Comparison of ENCODE assay signal across 8 mouse cellular contexts in the genomic region with DNA sequence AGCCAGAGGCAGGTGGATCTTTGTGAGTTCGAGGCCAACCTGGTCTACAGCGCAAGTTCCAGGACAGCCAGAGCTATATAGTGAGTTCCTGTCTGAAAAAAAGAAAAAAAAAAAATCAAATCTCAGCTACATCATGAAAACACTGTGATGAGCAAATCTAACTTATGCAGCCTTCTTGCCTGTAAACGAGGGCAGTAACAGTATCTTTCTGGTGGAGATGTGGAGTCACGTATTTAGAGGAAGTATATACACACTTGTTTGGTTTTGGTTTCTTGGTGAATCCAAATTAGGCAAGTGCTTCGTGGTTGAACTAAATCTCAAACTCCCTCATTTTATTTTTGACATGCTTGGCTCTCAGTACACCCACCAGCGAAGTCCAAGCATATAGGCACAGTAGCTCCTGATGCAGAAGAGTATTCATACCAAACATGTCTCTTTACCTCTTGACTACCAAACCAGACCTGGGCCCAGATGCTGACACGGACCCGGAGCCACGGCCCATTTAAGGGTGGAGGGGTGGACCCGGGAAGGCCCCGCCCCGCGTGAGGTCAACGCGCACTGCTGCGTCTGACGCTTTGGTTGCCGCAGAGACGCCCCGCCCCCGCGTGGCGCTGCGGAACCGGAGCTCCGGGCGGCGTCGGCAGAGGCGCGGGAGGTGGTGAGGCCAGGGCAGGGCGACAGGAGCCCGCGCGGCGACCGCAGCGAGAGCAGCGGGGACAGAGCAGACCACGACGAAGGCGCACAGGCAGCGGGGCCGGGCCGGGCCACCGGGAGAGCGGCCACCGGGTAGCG. TPM values are rescaled to one million over a fixed set of nuclear protein-coding genes. Genes with fewer than 3 reads are reported as not detected.
A peak's percentile ranks its signal among the peaks of the same experiment; 100 is the strongest.
DNase-seq lines count a peak whose midpoint lies in the region; ATAC-seq and TF ChIP-seq lines count a peak whose summit lies in the region.

A gene (plus strand): TSS at position 605 of the 792 bp plus-strand sequence.

- DNase-seq in gastrocnemius, postnatal 10 days: peak; percentile 97
- DNase-seq in induced T-regulatory cell, adult 2 months (ENCODE audit: low read depth): peak; percentile 98
- peak; percentile 88 to 95 for DNase-seq in left cerebral cortex, adult 9 months (ENCODE audit: low spot score in 2 of 2)
- peak; percentile 96 for DNase-seq in right cerebral cortex, postnatal 14 days
- DNase-seq in urinary bladder, postnatal 36 days (ENCODE audit: low spot score in 2 of 2): peak; percentile 93 to 95

- TF ChIP-seq POLR2A in cortical plate, adult 2 months (IDR thresholded peaks at IDR 0.05; ENCODE audit: extremely low read depth, insufficient read depth, low read length): peak; percentile 74; the same call in 1 of the 2 replicates

- peak within 1 kb of the TSS; percentile 80 for H3K4me3 ChIP-seq in cortical plate, adult 2 months (ENCODE audit: insufficient read depth, low read length)

- H3K27ac ChIP-seq in cortical plate, adult 2 months (ENCODE audit: insufficient read depth, low read length): peak within 1 kb of the TSS; percentile 78

- peaks cover 15% of the 10 kb centered on the region for H3K4me1 ChIP-seq in cortical plate, adult 2 months (ENCODE audit: control insufficient read depth, insufficient read depth, low read length)

- ATAC-seq in activated CD4-positive, CD25-positive, alpha-beta regulatory T cell, adult 4 months: peak; percentile 95
- ATAC-seq in megakaryocyte progenitor cell, adult 5-6 weeks (replicated peaks; ENCODE audit: poor library complexity): peak; percentile 94

- TF ChIP-seq CTCF in cortical plate, adult 2 months (IDR thresholded peaks at IDR 0.05; ENCODE audit: extremely low read depth, insufficient read depth, low read length): no peak

RNA-seq across cellular contexts. Expression of the gene that starts here (rescaled TPM):
- 10 to 100 TPM; 24.3 to 47.6 TPM for polyA plus RNA-seq in activated CD4-positive, CD25-positive, alpha-beta regulatory T cell, adult 4 months (2017; shearing (Covaris generic))
- 259 TPM in 2 replicates for polyA plus RNA-seq in cortical plate, adult 2 months (2012; rRNA removed)
- total RNA-seq in gastrocnemius, postnatal 10 days (2021): 100 to 1,000 TPM; 148 to 160 TPM
- total RNA-seq in megakaryocyte progenitor cell, adult 5-6 weeks (2015): 166 and 176 TPM in 2 replicates
- total RNA-seq in megakaryocyte progenitor cell, adult 5-6 weeks (2017): 70.3 and 82.4 TPM in 2 replicates

Comparison
In these comparisons a context has a peak if more than half of its experiments do, and no peak if none do; other contexts are left out.
1. Peak in every context shown above with its lines: DNase-seq, ATAC-seq, H3K4me3 ChIP-seq and H3K27ac ChIP-seq.